Mouse (Mus musculus): ENCODE results near the gene Cyp4f39.

GRCm38 (mm10) chr17:32420781-32421180 is 31.7 kb upstream of the Cyp4f39 start:
- TF ChIP-seq CTCF (IDR thresholded peaks at IDR 0.05; ENCODE audit: low read depth) (no peak), EP300 (optimal IDR thresholded peaks at IDR 0.05) (no peak)

Data from stomach, postnatal 0 days (tissue).